Mouse (Mus musculus): ENCODE measurements at regions not wholly inside any gene's neighbourhood (a gene's known extent, or its start where the extent isn't known, plus 50 kb on each side); places are given as distances from the start of the nearest gene placed in this dataset.

DNA sequence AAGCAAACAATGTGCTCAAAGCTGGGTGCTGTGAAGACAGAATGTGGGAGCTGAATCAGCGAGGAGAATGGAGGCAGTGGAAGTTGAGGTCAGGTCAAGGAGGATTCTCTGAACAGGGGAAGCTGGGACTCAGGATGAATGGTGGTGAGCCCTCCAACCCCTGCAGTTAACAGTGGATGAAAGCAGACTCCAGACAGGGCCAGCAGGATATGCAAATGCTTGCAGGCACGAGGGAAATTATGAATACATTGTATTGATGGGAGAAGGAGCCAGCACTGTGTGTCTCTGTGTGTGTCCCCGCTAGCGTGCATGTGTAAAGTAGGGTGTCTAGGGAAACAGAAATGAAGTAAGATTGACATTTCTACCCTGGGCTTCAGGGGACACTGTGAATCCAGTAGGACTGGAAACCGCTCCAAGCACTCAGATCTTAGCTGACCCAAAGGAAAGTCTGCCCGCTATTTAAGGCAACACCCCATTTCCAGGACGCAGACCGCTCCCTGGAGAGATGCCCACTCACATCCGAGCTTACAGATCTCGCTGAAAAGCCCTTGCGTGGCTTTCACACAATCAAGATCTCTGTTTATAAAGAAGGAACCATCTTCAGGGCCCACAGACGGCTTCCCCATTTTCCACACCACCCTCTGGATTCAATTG, 141.7 kb downstream of the Trim33 start:
- WGBS: 72% methylated on average over 12 of the region's 12 CpGs
- Histone ChIP-seq H3K4me3 (ENCODE audit: insufficient read depth, low read depth, low read length) (no peak overlapping the region), H3K36me3 (ENCODE audit: control insufficient read depth, insufficient read depth, low read length) (no peaks in the 10 kb centered on the region), H3K27me3 (ENCODE audit: control insufficient read depth, insufficient read depth, low read length) (no peaks in the 10 kb centered on the region), H3K4me1 (ENCODE audit: control insufficient read depth, insufficient read depth, low read length) (no peaks in the 10 kb centered on the region), H3K27ac (replicated peaks; ENCODE audit: insufficient read depth, low read depth, low read length) (no peak overlapping the region), H3K79me2 (ENCODE audit: control insufficient read depth, insufficient read depth, low read length) (no peaks in the 10 kb centered on the region), H3K9ac (ENCODE audit: low read depth, low read length) (no peak overlapping the region)
- no peak for TF ChIP-seq CTCF (IDR thresholded peaks at IDR 0.05; ENCODE audit: low read depth, low read length)
- TF ChIP-seq POLR2A (IDR thresholded peaks at IDR 0.05; ENCODE audit: extremely low read depth, insufficient read depth, low read length): no peak
- no peak for DNase-seq (ENCODE audit: extremely low read depth, low read depth, low spot score)

DNA sequence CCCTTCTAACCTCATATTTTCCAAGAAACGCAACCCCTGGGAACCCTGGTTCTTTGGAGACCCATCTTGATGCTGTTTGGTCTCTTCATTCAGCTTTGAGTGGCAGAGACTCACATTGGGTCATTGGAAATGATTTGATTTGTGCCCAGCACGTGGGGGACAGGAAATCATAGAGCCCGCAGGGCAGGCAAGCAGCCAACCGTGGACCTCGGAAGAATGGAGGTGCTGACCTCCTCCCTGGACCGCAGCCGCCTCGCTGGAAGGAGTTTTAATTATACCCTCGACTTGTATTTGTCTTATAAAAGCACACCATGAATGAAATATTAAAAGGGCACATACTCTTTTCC, 142.2 kb downstream of the Trim33 start:
- Histone ChIP-seq H3K4me3 (ENCODE audit: insufficient read depth, low read depth, low read length) (no peak overlapping the region), H3K36me3 (ENCODE audit: control insufficient read depth, insufficient read depth, low read length) (no peaks in the 10 kb centered on the region), H3K27me3 (ENCODE audit: control insufficient read depth, insufficient read depth, low read length) (no peaks in the 10 kb centered on the region), H3K27ac (replicated peaks; ENCODE audit: insufficient read depth, low read depth, low read length) (no peak overlapping the region), H3K79me2 (ENCODE audit: control insufficient read depth, insufficient read depth, low read length) (no peaks in the 10 kb centered on the region), H3K9ac (ENCODE audit: low read depth, low read length) (no peak overlapping the region), H3K4me1 (ENCODE audit: control insufficient read depth, insufficient read depth, low read length) (no peaks in the 10 kb centered on the region)
- TF ChIP-seq CTCF (IDR thresholded peaks at IDR 0.05; ENCODE audit: low read depth, low read length): no peak
- no peak for TF ChIP-seq POLR2A (IDR thresholded peaks at IDR 0.05; ENCODE audit: extremely low read depth, insufficient read depth, low read length)
- DNase-seq (ENCODE audit: extremely low read depth, low read depth, low spot score): no peak
- 70% methylated on average over 9 of the region's 9 CpGs for WGBS

DNA sequence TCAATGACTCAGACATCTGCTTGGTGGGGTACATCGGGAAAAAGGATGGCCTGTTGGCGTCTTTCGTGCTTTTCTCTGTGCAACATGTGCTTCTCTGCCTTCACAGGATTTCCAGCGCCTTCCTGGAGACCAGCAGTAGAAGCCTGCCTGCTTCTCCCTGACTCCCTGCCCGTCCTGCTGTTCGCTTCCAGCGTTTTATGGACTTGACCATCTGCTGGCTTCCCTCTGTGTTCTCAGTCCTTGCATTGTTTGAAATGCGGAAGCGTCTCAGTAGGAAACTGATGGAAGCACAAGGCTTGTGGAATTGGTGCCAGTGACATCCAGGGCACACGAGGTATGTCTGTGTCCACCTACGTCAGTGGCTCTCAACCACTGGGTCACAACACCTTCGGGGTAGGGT, 143.7 kb downstream of the Trim33 start:
- Histone ChIP-seq H3K27me3 (ENCODE audit: control insufficient read depth, insufficient read depth, low read length) (no peaks in the 10 kb centered on the region), H3K4me1 (ENCODE audit: control insufficient read depth, insufficient read depth, low read length) (no peaks in the 10 kb centered on the region), H3K9ac (ENCODE audit: low read depth, low read length) (no peak overlapping the region), H3K27ac (replicated peaks; ENCODE audit: insufficient read depth, low read depth, low read length) (no peak overlapping the region), H3K4me3 (ENCODE audit: insufficient read depth, low read depth, low read length) (no peak overlapping the region), H3K79me2 (ENCODE audit: control insufficient read depth, insufficient read depth, low read length) (no peaks in the 10 kb centered on the region), H3K36me3 (ENCODE audit: control insufficient read depth, insufficient read depth, low read length) (no peaks in the 10 kb centered on the region)
- no peak for TF ChIP-seq POLR2A (IDR thresholded peaks at IDR 0.05; ENCODE audit: extremely low read depth, insufficient read depth, low read length)
- TF ChIP-seq CTCF (IDR thresholded peaks at IDR 0.05; ENCODE audit: low read depth, low read length): no peak
- WGBS: 92% methylated on average over 12 of the region's 12 CpGs
- DNase-seq (ENCODE audit: extremely low read depth, low read depth, low spot score): no peak

DNA sequence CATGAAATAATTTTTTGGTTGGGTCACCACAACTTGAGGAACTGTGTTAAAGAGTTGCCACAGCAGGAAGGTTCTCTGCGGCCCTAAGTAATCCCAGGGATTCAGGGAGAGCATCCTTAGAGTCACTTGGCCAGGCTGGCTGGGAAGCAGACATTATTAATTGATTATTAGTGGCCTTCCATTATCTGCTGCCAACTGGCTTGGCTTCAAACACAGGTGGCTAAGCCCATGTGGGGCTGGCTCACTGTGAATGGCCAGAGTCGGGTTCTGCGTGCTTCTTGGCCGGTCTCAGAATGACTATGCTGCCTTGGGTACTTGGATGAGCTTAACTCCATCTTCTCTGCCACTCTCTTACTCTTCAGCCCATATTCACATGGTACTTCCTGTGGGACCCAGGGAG, 144.2 kb downstream of the Trim33 start:
- Histone ChIP-seq H3K4me3 (ENCODE audit: insufficient read depth, low read depth, low read length) (no peak overlapping the region), H3K36me3 (ENCODE audit: control insufficient read depth, insufficient read depth, low read length) (no peaks in the 10 kb centered on the region), H3K79me2 (ENCODE audit: control insufficient read depth, insufficient read depth, low read length) (no peaks in the 10 kb centered on the region), H3K27ac (replicated peaks; ENCODE audit: insufficient read depth, low read depth, low read length) (no peak overlapping the region), H3K4me1 (ENCODE audit: control insufficient read depth, insufficient read depth, low read length) (no peaks in the 10 kb centered on the region), H3K9ac (ENCODE audit: low read depth, low read length) (no peak overlapping the region), H3K27me3 (ENCODE audit: control insufficient read depth, insufficient read depth, low read length) (no peaks in the 10 kb centered on the region)
- TF ChIP-seq CTCF (IDR thresholded peaks at IDR 0.05; ENCODE audit: low read depth, low read length): no peak
- TF ChIP-seq POLR2A (IDR thresholded peaks at IDR 0.05; ENCODE audit: extremely low read depth, insufficient read depth, low read length): no peak
- DNase-seq (ENCODE audit: extremely low read depth, low read depth, low spot score): no peak
- WGBS: 95% methylated on average over 4 of the region's 4 CpGs

DNA sequence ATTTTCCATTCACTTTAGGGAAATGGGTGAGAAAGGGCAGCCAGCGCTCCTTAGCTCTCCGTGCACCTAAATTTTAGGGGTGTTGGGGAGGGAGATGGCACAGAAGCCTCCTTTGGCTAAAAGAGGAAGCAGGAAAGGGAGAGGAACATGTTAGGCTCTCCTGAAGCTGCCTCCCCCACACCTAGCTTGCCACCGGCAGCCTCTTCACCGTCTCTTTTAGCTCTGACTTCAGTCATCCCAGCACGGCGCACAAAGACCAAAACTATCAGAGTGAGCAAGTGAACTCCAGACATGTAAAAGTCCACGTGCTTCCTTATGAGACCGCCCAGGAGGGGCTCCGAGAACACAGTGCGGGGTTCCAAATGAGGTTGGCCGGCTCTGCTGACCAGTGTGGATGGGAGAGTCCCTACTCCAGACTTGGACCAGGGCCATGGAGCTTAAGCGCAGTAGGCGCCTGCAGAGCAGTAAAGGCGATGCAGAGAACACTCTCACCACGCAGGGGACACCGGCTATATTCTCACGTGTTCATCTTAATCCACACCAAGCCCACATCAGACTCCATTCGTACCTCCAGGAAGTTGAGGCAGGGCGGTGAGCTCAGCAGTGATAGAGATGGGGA, 146.8 kb downstream of the Trim33 start:
- H3K9ac ChIP-seq (ENCODE audit: low read depth, low read length): no peak overlapping the region
- H3K79me2 ChIP-seq (ENCODE audit: control insufficient read depth, insufficient read depth, low read length): no peaks in the 10 kb centered on the region
- no peak overlapping the region for H3K4me3 ChIP-seq (ENCODE audit: insufficient read depth, low read depth, low read length)
- 85% methylated on average over 19 of the region's 19 CpGs for WGBS
- no peak for DNase-seq (ENCODE audit: extremely low read depth, low read depth, low spot score)
- no peaks in the 10 kb centered on the region for H3K36me3 ChIP-seq (ENCODE audit: control insufficient read depth, insufficient read depth, low read length)
- TF ChIP-seq CTCF (IDR thresholded peaks at IDR 0.05; ENCODE audit: low read depth, low read length) (no peak), POLR2A (IDR thresholded peaks at IDR 0.05; ENCODE audit: extremely low read depth, insufficient read depth, low read length) (no peak)
- no peaks in the 10 kb centered on the region for H3K27me3 ChIP-seq (ENCODE audit: control insufficient read depth, insufficient read depth, low read length)
- no peaks in the 10 kb centered on the region for H3K4me1 ChIP-seq (ENCODE audit: control insufficient read depth, insufficient read depth, low read length)
- H3K27ac ChIP-seq (replicated peaks; ENCODE audit: insufficient read depth, low read depth, low read length): no peak overlapping the region

DNA sequence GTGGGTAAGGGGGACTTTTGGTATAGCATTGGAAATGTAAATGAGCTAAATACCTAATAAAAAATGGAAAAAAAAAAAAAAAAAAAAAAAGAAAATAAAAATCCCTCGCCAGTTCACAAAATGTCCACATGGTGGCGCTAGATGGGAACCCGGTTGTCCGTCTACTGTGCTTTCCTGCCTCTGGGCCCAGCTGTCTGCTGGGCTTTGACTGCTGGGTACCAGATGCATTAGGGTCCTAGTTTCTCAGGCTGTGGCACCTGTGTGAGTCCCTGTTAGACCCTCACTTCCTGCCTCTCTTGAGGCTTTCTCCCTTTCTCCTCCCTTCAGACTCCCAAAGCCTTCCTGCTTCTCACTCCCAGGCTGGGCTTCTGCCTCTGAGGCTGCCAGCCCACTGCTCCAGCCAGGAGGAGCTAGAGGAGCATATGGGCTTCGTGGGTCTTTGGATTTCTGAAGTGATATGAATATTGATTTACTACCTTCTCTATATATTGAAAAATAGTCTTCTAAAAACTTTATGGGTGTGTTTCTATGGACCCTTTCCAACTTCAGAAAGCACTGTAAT, 145.7 kb upstream of the Syt6 start:
- Histone ChIP-seq H3K27me3 (ENCODE audit: control insufficient read depth, insufficient read depth, low read length) (no peaks in the 10 kb centered on the region), H3K36me3 (ENCODE audit: control insufficient read depth, insufficient read depth, low read length) (no peaks in the 10 kb centered on the region), H3K4me1 (ENCODE audit: control insufficient read depth, insufficient read depth, low read length) (no peaks in the 10 kb centered on the region), H3K27ac (replicated peaks; ENCODE audit: insufficient read depth, low read depth, low read length) (no peak overlapping the region), H3K4me3 (ENCODE audit: insufficient read depth, low read depth, low read length) (no peak overlapping the region), H3K9ac (ENCODE audit: low read depth, low read length) (no peak overlapping the region), H3K79me2 (ENCODE audit: control insufficient read depth, insufficient read depth, low read length) (no peaks in the 10 kb centered on the region)
- DNase-seq (ENCODE audit: extremely low read depth, low read depth, low spot score): no peak
- WGBS: 18% methylated on average over 5 of the region's 5 CpGs
- peak; percentile 67 for TF ChIP-seq CTCF (IDR thresholded peaks at IDR 0.05; ENCODE audit: low read depth, low read length)
- TF ChIP-seq POLR2A (IDR thresholded peaks at IDR 0.05; ENCODE audit: extremely low read depth, insufficient read depth, low read length): no peak

All from liver, adult 2 months (tissue).